Mouse (Mus musculus) embryonic facial prominence, embryonic 12.5 days (tissue): ENCODE results near the gene Nme3. TPM values are rescaled to one million over a fixed set of nuclear protein-coding genes. Genes with fewer than 3 reads are reported as not detected.

Experiments
- ATAC-seq: fragments of 200-750 bp; cut with Nextera tagmentation; 2 replicates; pipeline ENCODE4 v1.8.0; 2017; ENCODE audit not compliant: insufficient number of reproducible peaks, insufficient read depth, low FRiP score, low TSS enrichment
- H3K27ac ChIP-seq: fragments of 300-500 bp; sonication (generic); 2 replicates; pipeline ENCODE4 v1.5.1; 2016; ENCODE audit warnings: mild to moderate bottlenecking
- H3K27me3 ChIP-seq: fragments of 300-500 bp; sonication (generic); 2 replicates; pipeline ENCODE4 v1.6.1; 2016; ENCODE audit warnings: mild to moderate bottlenecking, moderate library complexity
- H3K36me3 ChIP-seq: fragments of 300-500 bp; sonication (generic); 2 replicates; pipeline ENCODE4 v1.6.1; 2016; ENCODE audit warnings: mild to moderate bottlenecking
- H3K4me1 ChIP-seq: fragments of 300-500 bp; sonication (generic); 2 replicates; pipeline ENCODE4 v1.6.1; 2016
- H3K4me2 ChIP-seq: fragments of 300-500 bp; sonication (generic); replicated peaks from 2 replicates; pipeline ENCODE4 v1.6.1; 2016; ENCODE audit warnings: mild to moderate bottlenecking, moderate library complexity
- H3K4me3 ChIP-seq: fragments of 300-500 bp; sonication (generic); 2 replicates; pipeline ENCODE4 v1.5.1; 2016; ENCODE audit warnings: mild to moderate bottlenecking
- H3K9ac ChIP-seq: fragments of 300-500 bp; sonication (generic); 2 replicates; pipeline ENCODE4 v1.6.1; 2016; ENCODE audit warnings: mild to moderate bottlenecking, moderate library complexity
- H3K9me3 ChIP-seq: fragments of 300-500 bp; sonication (generic); 2 replicates; pipeline ENCODE4 v1.6.1; 2016; ENCODE audit warnings: mild to moderate bottlenecking, moderate library complexity
- WGBS: fragments of 180-500 bp; shearing (Covaris S2); methylation state at CpG from one replicate; pipeline ENCODE4 v1.1.7; 2016; 5-methylcytosine and 5-hydroxymethylcytosine counted together
- polyA plus RNA-seq: library from polyadenylated mRNA; unstranded; fragments of >200 nt; fragmentation: Nextera tagmentation; extraction: Ambion mirVana; gene quantifications from 2 replicates; pipeline ENCODE4 v1.2.1, GENCODE M21; 2016

Gene Nme3
- polyA plus RNA-seq, 1 experiment from 2014 or later, result 44.8 TPM

DNA sequence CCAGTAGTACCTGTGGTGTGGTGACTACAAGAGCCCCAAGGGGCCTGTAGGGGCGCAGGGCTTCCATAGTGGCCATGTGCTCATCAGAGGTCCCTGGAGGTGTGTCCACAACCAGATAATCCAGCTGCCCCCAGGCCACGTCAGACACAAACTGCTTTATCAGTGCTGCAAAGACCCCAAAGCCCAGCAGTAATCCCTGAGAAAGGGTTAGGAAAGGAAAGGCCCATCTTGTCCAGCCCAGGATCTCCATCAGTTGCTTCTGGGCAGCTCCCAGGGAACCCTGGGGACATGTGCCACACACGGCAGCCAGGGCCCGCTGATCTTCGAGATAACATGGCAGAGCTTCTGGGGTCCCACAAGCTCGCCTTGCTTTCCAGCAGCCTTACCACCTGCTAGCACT, 11.9 kb upstream of the Nme3 start:
- no peak overlapping the region for H3K9ac ChIP-seq
- no peaks in the 10 kb centered on the region for H3K27me3 ChIP-seq
- H3K9me3 ChIP-seq, result no peaks in the 10 kb centered on the region
- H3K36me3 ChIP-seq, result peaks cover 23% of the 10 kb centered on the region
- no peak overlapping the region for H3K27ac ChIP-seq
- peaks cover 25% of the 10 kb centered on the region for H3K4me1 ChIP-seq
- 86% methylated on average over 6 of the region's 6 CpGs for WGBS
- no peak for ATAC-seq
- H3K4me3 ChIP-seq, result no peak overlapping the region
- H3K4me2 ChIP-seq, result no peak overlapping the region

DNA sequence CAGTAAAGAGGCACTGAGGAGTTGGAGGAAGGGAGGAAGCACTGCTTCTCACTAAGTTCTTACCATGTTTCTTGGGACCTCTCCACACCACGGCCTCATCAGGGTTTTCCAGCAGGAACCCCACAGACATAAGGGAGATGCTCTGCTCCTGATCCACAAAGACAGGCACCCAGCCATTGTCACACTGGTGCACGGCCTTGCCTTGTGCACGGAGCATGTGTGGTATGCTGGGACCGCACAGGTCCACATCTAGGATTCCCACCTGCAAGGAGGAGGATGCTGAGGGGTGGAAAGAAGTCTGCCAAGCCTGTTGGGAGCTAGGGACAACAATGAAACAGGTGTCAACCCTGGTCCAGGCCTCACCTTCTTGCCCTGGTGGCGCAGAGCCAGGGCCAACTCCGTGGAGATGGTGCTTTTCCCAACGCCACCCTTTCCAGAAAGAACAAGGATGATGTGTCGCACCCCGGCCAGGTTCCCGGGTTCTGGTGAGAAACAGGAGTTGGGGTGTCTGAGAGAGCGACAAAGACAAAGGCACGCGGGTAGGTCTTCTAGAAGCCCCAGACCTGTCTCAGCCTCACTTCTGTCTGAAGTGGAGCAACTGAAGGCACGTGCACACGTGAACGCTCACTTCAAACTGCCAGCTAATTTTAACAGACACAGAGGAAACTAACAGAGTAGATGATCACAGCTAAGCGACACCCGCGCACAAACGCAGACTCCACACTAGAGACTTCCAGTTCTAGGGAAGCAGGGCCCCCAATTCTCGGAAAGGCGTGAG, 10.8 kb upstream of the Nme3 start:
- WGBS, result 26% methylated on average over 22 of the region's 22 CpGs
- Histone ChIP-seq H3K27ac (no peak overlapping the region), H3K36me3 (peaks cover 33% of the 10 kb centered on the region), H3K4me1 (peaks cover 25% of the 10 kb centered on the region), H3K27me3 (no peaks in the 10 kb centered on the region), H3K4me3 (peak overlapping the region; percentile 88), H3K9ac (peak overlapping the region; percentile 56), H3K9me3 (no peaks in the 10 kb centered on the region), H3K4me2 (peak overlapping the region; percentile 93)
- no peak for ATAC-seq

DNA sequence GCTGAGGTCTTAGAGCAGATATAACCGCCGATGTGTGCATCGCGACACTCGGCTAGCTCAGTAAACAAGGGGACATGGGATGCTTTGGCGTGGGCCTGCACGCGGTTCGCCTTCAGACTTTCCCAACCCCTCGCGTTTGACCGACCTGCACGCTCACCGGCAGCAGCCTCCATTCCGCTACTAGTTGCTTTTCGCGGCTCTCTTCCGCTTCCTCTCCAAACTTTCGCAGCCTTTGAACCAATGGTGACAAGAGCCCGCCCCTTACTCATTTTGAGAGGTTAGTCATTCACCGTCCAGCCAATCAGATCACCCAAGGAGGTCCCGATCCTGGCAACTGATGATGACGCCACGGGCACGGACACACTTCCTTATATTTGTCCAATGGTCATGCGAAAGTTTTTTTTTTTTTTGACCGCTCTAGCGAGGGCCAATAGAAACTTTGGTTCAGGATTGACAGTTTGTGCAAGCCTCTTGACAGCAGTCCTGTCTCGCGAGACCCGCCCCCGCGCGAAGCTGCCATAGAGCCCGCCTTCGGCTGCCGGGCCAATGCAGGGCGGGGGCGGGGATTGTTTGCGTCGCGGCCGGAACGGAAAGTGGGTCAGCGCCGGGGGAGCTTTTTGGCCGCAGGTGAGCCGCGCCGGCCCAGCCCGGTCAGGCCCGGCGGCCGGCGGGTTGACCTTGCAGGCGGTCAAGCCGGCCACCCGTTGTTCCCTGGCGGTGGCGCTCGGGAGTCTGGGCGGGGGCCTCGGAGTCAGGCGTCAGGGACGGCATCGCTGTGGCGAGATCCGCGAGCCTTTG, 10.0 kb upstream of the Nme3 start, which contains the start of the genes Nubp2 and Spsb3:
Gene Nubp2, minus strand, starts transcription at position 216 of the 798 bp plus-strand sequence.
Gene Spsb3, plus strand, starts transcription at position 510 of the 798 bp plus-strand sequence.
- H3K36me3 ChIP-seq, result peaks cover 41% of the 10 kb centered on the region
- under 1% methylated on average over 69 of the region's 69 CpGs for WGBS
- peak; percentile 95 for ATAC-seq
- H3K9me3 ChIP-seq, result no peaks in the 10 kb centered on the region
- peak within 1 kb of the TSS; percentile 72 for H3K9ac ChIP-seq
- H3K4me3 ChIP-seq, result peak within 1 kb of the TSS; percentile 88
- no peak within 1 kb of the TSS for H3K27ac ChIP-seq
- peaks cover 25% of the 10 kb centered on the region for H3K4me1 ChIP-seq
- H3K4me2 ChIP-seq, result peak within 1 kb of the TSS; percentile 96
- H3K27me3 ChIP-seq, result no peaks in the 10 kb centered on the region

DNA sequence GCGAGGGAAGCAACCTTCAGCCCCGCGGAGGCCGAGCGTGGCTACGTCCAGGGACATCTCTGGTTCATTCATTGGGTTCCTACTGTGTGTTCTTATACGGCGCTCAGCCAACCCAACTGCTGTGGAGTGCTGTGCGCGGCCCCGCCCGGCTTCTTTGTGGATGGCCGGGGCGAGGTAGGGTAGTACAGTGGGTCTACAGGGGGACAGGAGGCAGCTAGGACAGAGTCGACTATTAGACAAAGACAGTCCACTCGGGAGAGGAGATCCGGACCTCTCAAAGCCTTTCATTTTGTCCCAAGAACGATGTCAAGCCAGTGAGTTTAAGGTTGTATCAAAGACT, 9.4 kb upstream of the Nme3 start:
- H3K9me3 ChIP-seq, result no peaks in the 10 kb centered on the region
- H3K4me1 ChIP-seq, result peaks cover 21% of the 10 kb centered on the region
- no peak overlapping the region for H3K27ac ChIP-seq
- 2% methylated on average over 18 of the region's 18 CpGs for WGBS
- H3K9ac ChIP-seq, result peak overlapping the region; percentile 72
- peaks cover 46% of the 10 kb centered on the region for H3K36me3 ChIP-seq
- ATAC-seq, result peak; percentile 29; the same call in 1 of the 2 replicates
- H3K4me3 ChIP-seq, result peak overlapping the region; percentile 88
- H3K27me3 ChIP-seq, result no peaks in the 10 kb centered on the region
- peak overlapping the region; percentile 96 for H3K4me2 ChIP-seq

DNA sequence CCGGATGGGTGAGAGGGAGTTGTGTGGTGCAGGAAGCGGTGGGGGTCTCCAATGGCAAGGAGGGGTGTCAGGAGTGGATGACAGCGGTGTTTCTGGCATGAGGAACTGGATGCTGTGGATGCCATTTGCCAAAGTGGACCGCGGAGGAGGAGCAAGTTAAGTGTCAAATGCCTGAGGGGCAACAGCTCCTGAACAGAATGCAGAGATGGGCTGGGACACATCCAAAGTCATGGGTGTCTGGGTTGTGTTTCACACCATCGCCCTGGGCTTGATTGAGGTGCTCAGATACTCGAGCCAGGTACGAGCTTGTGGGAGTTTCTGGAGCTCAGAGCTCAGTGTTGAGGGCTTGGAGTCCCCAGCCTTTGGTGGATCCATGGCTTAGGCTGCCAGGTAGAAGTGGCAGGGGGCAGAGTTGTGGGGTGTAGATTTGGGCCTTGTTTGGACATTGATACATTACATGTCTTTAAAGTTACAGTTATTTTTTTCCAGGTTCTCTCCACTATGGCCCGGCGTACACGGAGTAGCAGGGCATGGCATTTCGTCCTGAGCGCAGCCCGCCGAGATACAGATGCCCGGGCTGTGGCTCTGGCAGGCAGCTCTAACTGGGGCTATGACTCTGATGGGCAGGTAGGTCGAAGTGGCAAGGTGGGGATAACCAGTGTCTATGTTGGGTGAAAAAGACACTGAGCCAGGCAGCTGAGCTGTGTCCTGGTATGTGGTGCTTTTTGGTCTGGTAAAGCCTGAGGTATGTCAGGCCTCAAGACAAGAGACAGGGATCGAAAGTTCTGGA, 8.8 kb upstream of the Nme3 start:
- Histone ChIP-seq H3K36me3 (peaks cover 49% of the 10 kb centered on the region), H3K27ac (no peak overlapping the region)

DNA sequence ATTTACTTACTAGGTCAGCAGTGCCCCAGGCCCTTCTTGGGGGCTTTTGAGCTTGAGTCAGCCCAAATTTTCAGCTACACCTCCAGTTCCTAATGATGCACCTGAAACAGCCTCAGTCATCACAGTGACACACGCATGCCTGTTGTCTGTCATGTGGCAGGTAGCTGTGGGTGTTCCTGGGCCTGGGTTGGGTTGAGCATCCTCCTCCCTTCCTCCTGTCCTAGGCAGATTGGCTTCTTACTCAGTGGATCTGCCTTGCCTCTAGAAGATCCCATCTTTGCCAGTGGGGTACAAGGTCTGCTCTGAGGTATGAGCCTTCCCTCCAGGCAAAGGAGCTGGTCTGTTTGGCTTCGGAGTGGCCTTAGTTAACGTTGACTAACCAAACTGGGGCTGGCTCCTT, 7.4 kb upstream of the Nme3 start:
- peaks cover 46% of the 10 kb centered on the region for H3K36me3 ChIP-seq
- no peak overlapping the region for H3K4me2 ChIP-seq
- no peak overlapping the region for H3K9ac ChIP-seq
- H3K4me1 ChIP-seq, result peaks cover 24% of the 10 kb centered on the region
- H3K27ac ChIP-seq, result no peak overlapping the region
- WGBS, result 89% methylated on average over 3 of the region's 3 CpGs
- no peak for ATAC-seq
- no peaks in the 10 kb centered on the region for H3K27me3 ChIP-seq
- H3K4me3 ChIP-seq, result no peak overlapping the region
- H3K9me3 ChIP-seq, result no peaks in the 10 kb centered on the region

More for the DNA sequence above, 8.8 kb upstream of the Nme3 start:
- 65% methylated on average over 18 of the region's 18 CpGs for WGBS
- ATAC-seq, result no peak
- Histone ChIP-seq H3K4me1 (peaks cover 21% of the 10 kb centered on the region), H3K4me2 (peak overlapping the region; percentile 96), H3K9ac (peak overlapping the region; percentile 72), H3K4me3 (peak overlapping the region; percentile 88), H3K27me3 (no peaks in the 10 kb centered on the region), H3K9me3 (no peaks in the 10 kb centered on the region)

DNA sequence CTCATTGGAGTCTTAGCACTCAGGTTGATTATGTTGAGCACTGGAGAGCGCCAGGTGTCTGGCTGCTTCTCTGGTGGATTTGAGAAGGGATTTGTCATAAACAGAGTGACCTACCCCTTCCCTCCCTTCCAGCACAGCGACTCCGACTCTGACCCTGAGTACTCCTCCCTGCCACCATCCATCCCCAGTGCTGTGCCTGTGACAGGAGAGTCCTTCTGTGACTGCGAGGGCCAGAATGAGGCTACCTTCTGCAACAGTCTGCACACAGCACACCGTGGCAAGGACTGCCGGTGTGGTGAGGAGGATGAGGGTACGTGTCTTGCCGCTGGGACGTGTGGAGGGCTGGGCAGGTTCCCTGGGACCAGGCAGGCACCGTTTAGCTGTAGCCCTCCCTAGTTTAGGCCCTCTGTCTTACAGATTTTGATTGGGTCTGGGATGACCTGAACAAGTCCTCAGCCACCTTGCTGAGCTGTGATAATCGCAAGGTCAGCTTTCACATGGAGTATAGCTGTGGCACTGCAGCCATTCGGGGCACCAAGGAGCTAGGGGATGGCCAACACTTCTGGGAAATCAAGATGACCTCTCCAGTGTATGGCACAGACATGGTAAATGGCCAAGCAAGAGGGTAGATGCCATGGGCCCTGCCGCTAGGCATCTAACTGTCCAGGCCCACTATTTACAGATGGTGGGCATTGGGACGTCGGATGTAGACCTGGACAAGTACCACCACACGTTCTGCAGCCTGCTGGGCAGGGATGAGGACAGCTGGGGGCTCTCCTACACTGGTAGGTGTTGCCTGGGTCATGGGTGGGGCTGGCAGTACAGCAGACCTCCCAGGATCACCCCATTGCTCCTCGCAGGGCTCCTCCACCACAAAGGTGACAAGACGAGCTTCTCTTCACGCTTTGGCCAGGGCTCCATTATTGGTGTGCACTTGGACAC, 5.9 kb upstream of the Nme3 start:
- H3K27me3 ChIP-seq, result no peaks in the 10 kb centered on the region
- WGBS, result 87% methylated on average over 19 of the region's 19 CpGs
- no peak overlapping the region for H3K4me2 ChIP-seq
- no peak overlapping the region for H3K27ac ChIP-seq
- peaks cover 24% of the 10 kb centered on the region for H3K4me1 ChIP-seq
- no peaks in the 10 kb centered on the region for H3K9me3 ChIP-seq
- H3K4me3 ChIP-seq, result no peak overlapping the region
- no peak for ATAC-seq
- peaks cover 46% of the 10 kb centered on the region for H3K36me3 ChIP-seq
- no peak overlapping the region for H3K9ac ChIP-seq

DNA sequence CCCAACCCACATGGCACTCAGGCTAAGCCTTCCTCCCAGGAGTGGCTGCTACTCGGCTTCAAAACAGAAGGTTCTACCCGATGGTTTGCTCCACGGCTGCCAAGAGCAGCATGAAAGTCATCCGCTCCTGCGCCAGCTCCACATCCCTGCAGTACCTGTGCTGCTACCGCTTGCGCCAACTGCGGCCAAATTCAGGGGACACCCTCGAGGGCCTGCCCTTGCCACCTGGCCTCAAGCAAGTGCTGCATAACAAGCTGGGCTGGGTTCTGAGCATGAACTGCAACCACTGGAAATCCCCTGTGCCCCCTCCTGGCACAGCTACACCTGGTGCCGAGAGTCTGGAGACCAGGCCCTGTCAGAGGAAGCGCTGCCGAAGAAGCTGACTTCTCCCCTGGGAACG, 5.0 kb upstream of the Nme3 start:
- no peak for ATAC-seq
- Histone ChIP-seq H3K4me2 (no peak overlapping the region), H3K27me3 (no peaks in the 10 kb centered on the region), H3K27ac (no peak overlapping the region), H3K4me1 (peaks cover 27% of the 10 kb centered on the region), H3K9ac (no peak overlapping the region), H3K4me3 (no peak overlapping the region), H3K9me3 (no peaks in the 10 kb centered on the region), H3K36me3 (peaks cover 46% of the 10 kb centered on the region)
- WGBS, result 89% methylated on average over 13 of the region's 13 CpGs

DNA sequence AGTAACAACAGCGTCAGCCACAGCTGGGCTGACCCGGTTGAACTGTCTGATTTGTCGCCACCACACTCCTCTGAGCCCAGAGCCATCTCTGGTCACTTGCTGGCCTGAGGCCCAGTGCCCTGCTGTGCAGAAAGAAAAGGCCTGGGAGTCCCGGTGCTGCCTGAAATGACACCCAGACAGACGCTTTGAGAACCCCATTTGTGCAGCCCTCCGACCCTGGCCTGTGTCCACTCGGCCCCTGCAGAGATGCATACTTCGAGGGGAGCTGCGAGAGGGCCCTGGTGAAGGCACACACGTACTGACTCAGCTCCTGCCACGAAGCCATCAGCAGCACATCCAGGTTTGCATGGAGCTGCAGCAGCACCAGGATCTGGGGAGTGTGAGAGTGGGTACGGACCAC, 3.5 kb upstream of the Nme3 start:
- WGBS, result 88% methylated on average over 12 of the region's 12 CpGs
- Histone ChIP-seq H3K4me1 (peaks cover 27% of the 10 kb centered on the region), H3K9me3 (no peaks in the 10 kb centered on the region), H3K4me3 (0 out of 2 replicates have a peak overlapping the region, but pooled peaks have one; percentile 0), H3K27me3 (no peaks in the 10 kb centered on the region), H3K9ac (no peak overlapping the region), H3K4me2 (no peak overlapping the region), H3K36me3 (peaks cover 55% of the 10 kb centered on the region), H3K27ac (no peak overlapping the region)
- no peak for ATAC-seq

DNA sequence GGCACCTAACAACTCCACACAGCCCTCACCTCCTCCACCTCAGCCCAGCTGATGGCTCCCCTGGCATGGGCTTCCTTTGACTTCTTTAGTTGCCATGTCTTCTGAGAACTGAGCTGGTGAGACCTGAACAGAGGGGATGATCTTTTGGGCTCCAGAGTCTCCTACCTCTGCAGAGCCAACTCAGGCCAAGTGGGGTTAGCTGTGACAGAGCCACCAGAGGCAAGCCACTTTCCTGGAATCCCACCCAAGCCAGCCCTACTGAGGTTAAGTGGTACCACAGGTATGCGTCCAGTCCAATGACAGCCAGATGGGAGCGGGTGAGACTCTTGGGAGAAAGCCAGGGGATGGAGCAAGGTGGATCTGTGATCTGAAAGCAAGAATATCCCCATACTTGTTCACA, 3.0 kb upstream of the Nme3 start:
- Histone ChIP-seq H3K9ac (no peak overlapping the region), H3K4me1 (peaks cover 25% of the 10 kb centered on the region), H3K4me3 (0 out of 2 replicates have a peak overlapping the region, but pooled peaks have one; percentile 0), H3K4me2 (no peak overlapping the region), H3K9me3 (no peaks in the 10 kb centered on the region), H3K27ac (no peak overlapping the region), H3K27me3 (no peaks in the 10 kb centered on the region), H3K36me3 (peaks cover 60% of the 10 kb centered on the region)
- no peak for ATAC-seq
- WGBS, result 90% methylated on average over 2 of the region's 2 CpGs
